Mouse (Mus musculus): Measurements from ENCODE around the gene Hist1h2bf.

Hist1h2bf gene

DNA sequence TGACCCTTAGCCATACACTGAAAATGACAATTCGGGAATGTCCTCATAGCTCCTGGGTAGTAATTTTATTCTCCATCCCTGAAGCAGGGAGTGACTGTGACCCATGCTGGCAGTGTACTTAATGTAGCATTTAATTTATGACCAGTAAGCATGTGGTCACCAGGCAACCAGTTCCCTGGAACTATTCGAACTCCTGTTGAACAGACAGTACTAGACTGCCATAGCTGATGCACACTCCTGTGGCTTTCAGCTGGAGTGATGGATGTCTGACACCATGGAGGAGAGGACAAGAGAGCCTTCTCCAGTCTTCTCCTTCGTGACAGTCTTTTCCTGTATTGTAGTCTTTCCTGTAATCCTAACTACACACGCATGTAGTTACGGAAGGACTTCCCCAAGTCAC, 45.0 kb downstream of the Hist1h2bf start:
- DNase-seq (ENCODE audit: low spot score), result no peak

DNA sequence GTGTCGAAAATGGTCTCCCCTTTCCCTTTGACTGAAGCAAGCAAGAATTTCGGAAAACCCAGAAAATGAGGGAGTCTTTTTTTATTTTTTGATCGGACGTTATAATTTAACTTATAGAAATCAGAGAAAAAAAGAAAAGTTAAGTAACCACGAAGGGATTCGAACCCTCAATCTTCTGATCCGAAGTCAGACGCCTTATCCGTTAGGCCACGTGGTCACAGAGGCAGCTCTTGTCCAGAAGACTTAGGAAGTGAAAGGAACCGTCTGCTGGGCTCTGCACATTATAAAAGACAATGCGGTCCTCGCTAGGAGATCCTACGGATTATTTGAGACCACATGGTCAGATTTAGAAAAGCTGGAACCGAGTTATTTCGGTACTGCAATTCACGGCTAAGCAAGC, 47.7 kb downstream of the Hist1h2bf start:
- DNase-seq (ENCODE audit: low spot score), result peak; percentile 94

- no peak for DNase-seq (ENCODE audit: low spot score)
Observed at GRCm38 (mm10) chr13:23525901-23526300, 48.1 kb downstream of the Hist1h2bf start.

DNA sequence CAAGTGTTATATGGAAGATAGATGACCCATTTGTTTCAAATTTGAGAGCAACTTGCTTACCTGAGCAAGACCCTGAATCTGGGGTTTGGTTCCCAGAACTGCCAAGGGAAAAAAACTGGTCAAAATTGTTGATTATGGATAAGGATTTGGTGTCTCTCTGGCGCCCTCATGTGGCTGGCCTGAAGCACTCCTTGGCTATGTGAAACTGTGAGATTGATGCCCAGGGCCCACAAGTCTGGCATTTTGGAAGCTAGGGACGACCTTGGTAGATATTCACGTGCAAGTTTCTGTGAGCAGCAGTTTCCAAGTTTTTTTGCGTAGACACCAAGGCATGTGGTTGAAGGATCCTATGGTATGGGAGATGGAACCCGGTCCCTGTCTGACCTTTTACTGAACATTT, 49.3 kb downstream of the Hist1h2bf start:
- DNase-seq (ENCODE audit: low spot score), result no peak

- no peak for DNase-seq (ENCODE audit: low spot score)
Observed at GRCm38 (mm10) chr13:23523976-23524375, 50.0 kb downstream of the Hist1h2bf start.

Measured in ovary, postnatal 14 days (tissue).